Mouse (Mus musculus): ENCODE data around the gene Klhl2. TPM values are rescaled to one million over a fixed set of nuclear protein-coding genes. Genes with fewer than 3 reads are reported as not detected.

The Klhl2 gene
- total RNA-seq, 2 experiments from 2014 or later: 124 to 128 TPM

- intact Hi-C loops (cut with DNase I): no loop called here
- peak; percentile 97 to 98 for DNase-seq (ENCODE audit: extremely low spot score in 1 of 2, low spot score in 2 of 2)
Observed at GRCm38 (mm10) chr8:64733271-64733943, 116.4 kb downstream of the Klhl2 start, which contains the start of gene Msmo1. Gene Msmo1 (minus strand): TSS chr8:64733792.

GRCm38 (mm10) chr8:64732596-64732995, 117.2 kb downstream of the Klhl2 start:
- intact Hi-C loops (cut with DNase I): no loop called here
- no peak for DNase-seq (ENCODE audit: extremely low spot score in 1 of 2, low spot score in 2 of 2)

- intact Hi-C loops (cut with DNase I): no loop called here
- DNase-seq (ENCODE audit: extremely low spot score in 1 of 2, low spot score in 2 of 2): no peak
Observed at GRCm38 (mm10) chr8:64728156-64728555, 121.7 kb downstream of the Klhl2 start.

GRCm38 (mm10) chr8:64726190-64726695, 123.6 kb downstream of the Klhl2 start:
- DNase-seq (ENCODE audit: extremely low spot score in 1 of 2, low spot score in 2 of 2): no peak

DNA sequence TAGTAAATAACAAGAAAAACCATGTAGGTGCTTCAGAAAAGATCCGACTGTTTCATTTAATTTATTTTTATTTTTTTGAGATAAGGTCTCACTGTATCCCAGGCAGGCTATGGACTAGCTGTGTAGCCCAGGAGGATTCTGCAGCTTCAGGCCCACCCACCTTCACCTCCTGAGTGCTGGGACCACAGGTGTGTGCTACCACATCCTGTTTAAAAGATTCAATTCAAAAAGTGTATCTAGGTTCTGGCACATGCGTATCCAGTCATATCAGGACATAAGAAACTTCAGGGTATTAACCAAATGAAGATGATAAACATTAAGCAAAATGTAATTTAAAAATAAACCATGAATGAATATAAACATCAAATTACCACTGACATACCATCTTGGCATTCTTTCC, 126.6 kb downstream of the Klhl2 start:
- DNase-seq (ENCODE audit: extremely low spot score in 1 of 2, low spot score in 2 of 2): no peak
- intact Hi-C loops (cut with DNase I): no loop called here

More at GRCm38 (mm10) chr8:64726190-64726695, 123.6 kb downstream of the Klhl2 start:
- intact Hi-C loops (cut with DNase I): no loop called here

DNA sequence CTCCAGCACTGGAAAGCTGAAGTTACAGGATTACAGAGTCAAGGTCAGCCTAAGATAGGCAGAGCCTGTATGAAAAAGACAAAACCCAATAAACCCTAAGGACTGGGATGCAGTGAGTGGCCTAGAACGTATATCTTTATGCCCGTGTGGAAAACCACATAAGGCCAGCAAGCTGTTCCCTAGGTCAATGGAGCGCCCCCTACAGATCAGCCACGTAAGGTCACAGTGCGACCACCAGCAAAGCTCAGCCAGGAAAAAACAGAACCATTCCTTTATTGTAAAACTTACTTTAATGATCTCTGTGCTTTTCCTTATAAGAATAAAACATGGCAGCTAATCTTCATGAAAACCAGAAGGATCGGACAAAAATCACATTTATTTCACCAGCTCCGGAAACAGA, 131.9 kb downstream of the Klhl2 start:
- intact Hi-C loops (cut with DNase I): no loop called here
- DNase-seq (ENCODE audit: extremely low spot score in 1 of 2, low spot score in 2 of 2): no peak

- intact Hi-C loops (cut with DNase I): no loop called here
- no peak for DNase-seq (ENCODE audit: extremely low spot score in 1 of 2, low spot score in 2 of 2)
Observed at GRCm38 (mm10) chr8:64712499-64712898, 137.3 kb downstream of the Klhl2 start.

GRCm38 (mm10) chr8:64711544-64711943, 138.3 kb downstream of the Klhl2 start:
- intact Hi-C loops (cut with DNase I): no loop called here
- no peak for DNase-seq (ENCODE audit: extremely low spot score in 1 of 2, low spot score in 2 of 2)

DNA sequence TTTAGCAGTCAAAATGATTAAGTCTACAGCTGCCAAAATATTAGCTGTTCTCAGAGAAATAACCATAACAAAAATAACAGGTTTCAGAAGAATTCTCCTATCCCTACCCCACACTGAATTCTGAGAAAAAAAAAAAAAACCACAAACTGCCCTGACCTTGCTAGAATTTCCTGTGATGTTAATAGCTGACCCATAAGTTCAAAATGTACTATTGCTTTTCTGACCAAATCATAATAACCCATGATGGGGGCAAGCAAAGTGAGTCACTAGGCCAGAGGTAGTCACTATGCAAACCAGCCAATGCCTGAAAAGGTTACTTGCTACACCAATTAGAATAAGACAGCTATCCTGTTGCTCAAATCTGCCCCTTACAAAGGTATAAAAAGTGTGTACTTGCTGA, 142.3 kb downstream of the Klhl2 start:
- intact Hi-C loops (cut with DNase I): no loop called here
- no peak for DNase-seq (ENCODE audit: extremely low spot score in 1 of 2, low spot score in 2 of 2)

DNA sequence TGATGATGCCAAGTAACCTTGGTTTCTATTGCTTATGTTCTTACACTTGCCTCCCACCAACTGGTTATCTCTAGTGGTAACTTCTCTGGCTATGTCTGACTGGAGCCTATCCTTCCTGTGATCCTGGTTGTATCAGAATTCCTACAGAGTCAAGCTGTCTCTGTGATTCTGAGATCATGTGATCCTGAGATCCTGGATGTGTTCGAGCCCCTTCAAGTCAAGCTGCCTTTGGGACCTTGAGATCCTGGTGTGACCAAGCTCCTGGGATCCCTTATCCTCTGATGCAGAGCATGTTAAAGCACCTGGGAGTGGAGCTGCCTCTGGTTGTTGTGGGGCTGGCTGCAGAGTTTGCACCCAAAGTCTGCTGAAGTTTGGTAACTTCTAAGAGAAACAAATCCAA, 146.6 kb downstream of the Klhl2 start:
- intact Hi-C loops (cut with DNase I): no loop called here
- no peak for DNase-seq (ENCODE audit: extremely low spot score in 1 of 2, low spot score in 2 of 2)

DNA sequence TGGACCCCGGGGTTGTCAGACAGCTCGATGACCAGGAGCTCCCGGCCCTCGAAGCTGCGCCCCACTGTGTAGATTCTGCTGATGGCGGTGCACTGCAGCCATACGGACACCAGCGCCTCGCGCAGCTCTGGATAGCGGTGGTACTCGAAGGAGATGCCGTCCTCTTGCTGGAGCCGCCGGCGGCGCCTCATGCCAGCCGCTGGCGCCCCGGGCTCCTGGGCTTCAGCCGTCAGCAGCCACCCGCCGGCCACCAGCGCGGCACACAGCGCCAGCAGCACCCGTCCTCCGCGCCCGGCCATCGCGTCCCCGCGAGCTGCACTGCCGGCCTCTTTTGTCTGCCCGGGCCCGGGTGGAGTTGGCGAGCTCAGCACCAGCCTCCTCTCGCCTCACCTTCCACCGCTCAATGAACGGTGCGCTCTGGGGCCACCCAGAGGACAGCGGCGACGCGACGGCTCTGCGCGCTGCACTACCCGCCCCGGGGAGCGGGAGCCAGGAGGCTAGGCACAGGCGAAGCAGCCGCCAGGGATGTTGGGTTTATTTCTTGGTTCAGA, 157.1 kb downstream of the Klhl2 start, which contains the start of gene Cpe:
Gene Cpe, minus strand, starts transcription at position 404 of the 551 bp plus-strand sequence.
- intact Hi-C loops (cut with DNase I): loop anchor here (2.0 kb wide), 1 partner anchor 74 kb away; no protein-coding TSS in a partner anchor
- DNase-seq (ENCODE audit: extremely low spot score in 1 of 2, low spot score in 2 of 2): peak; percentile 84 to 90

- no peak for DNase-seq (ENCODE audit: extremely low spot score in 1 of 2, low spot score in 2 of 2)
- intact Hi-C loops (cut with DNase I): loop anchor here (2.0 kb wide), 1 partner anchor 73 kb away; no protein-coding TSS in a partner anchor
Observed at GRCm38 (mm10) chr8:64691591-64692401, 158.0 kb downstream of the Klhl2 start.

GRCm38 (mm10) chr8:64690845-64691244, 159.0 kb downstream of the Klhl2 start:
- intact Hi-C loops (cut with DNase I): no loop called here
- DNase-seq (ENCODE audit: extremely low spot score in 1 of 2, low spot score in 2 of 2): no peak

DNA sequence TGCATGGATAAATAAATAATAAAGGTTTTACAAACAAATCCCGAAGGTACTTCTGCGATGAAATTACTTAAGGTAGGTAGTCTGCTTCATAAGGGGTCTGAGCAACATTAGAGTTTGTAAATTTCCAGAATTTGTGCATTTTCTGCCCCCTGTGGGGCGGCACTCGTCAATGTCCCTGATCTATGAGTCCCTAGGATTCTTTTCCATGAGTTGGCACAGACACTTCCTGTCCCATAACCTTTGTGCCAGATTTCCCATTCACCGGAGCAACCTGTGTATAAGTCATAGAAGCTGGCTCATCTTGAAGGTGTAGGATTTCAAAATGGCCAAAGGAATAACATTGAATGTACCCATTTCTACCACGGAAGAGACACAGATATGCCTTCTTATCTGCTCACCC, 159.5 kb downstream of the Klhl2 start:
- intact Hi-C loops (cut with DNase I): no loop called here
- no peak for DNase-seq (ENCODE audit: extremely low spot score in 1 of 2, low spot score in 2 of 2)

Other genes with a start within 250 kb of the Klhl2 start
- 1,000 to 10,000 TPM; 1,698 to 1,832 TPM for gene Cpe, start 157.0 kb downstream of the Klhl2 start, total RNA-seq (2021)
- gene Msmo1, start 116.2 kb downstream of the Klhl2 start, total RNA-seq (2021): 100 to 1,000 TPM; 118 to 119 TPM
- gene Tmem192, start 97.2 kb upstream of the Klhl2 start, total RNA-seq (2021): 10 to 100 TPM; 14.7 to 15.0 TPM
- gene Trim75, start 137.8 kb upstream of the Klhl2 start, total RNA-seq (2021): not detected
- not detected for gene Trim61, start 168.5 kb upstream of the Klhl2 start, total RNA-seq (2021)
- gene Trim60, start 168.6 kb upstream of the Klhl2 start, total RNA-seq (2021): not detected
- gene Apela, start 187.3 kb upstream of the Klhl2 start, total RNA-seq (2021): not detected
- not detected for gene Gm10663, start 225.0 kb upstream of the Klhl2 start, total RNA-seq (2021)